Mouse (Mus musculus): ENCODE measurements around the gene Tstd1. TPM values are rescaled to one million over a fixed set of nuclear protein-coding genes. Genes with fewer than 3 reads are reported as not detected.

Gene Tstd1
- polyA plus RNA-seq (2012; rRNA removed) (3.9 and 4.7 TPM in 2 replicates), polyA plus RNA-seq (2014; fragmentation: Nextera tagmentation; extraction: Ambion mirVana) (2.8 and 3.4 TPM in 2 replicates)

GRCm38 (mm10) chr1:171418660-171419059 lies at the start of gene Tstd1:
TSS of gene Tstd1 (plus strand) at chr1:171418872.
- ATAC-seq (ENCODE audit: low FRiP score, low read depth) (no peak), DNase-seq (ENCODE audit: low spot score) (no peak)
- Histone ChIP-seq H3K27ac (replicated peaks; ENCODE audit: low read depth, low read length) (no peak within 1 kb of the TSS), H3K4me3 (replicated peaks; ENCODE audit: low read length) (no peak within 1 kb of the TSS), H3K36me3 (ENCODE audit: control insufficient read depth, insufficient read depth, low read length) (peaks cover 51% of the 10 kb centered on the region), H3K27me3 (ENCODE audit: control insufficient read depth, insufficient read depth, low read length) (no peaks in the 10 kb centered on the region), H3K4me1 (ENCODE audit: control insufficient read depth, insufficient read depth, low read length) (no peaks in the 10 kb centered on the region), H3K9me3 (ENCODE audit: control insufficient read depth, low read length) (no peaks in the 10 kb centered on the region), H3K9ac (ENCODE audit: low read depth, low read length, severe bottlenecking) (no peak within 1 kb of the TSS), H3K4me2 (replicated peaks; ENCODE audit: low read depth, low read length, severe bottlenecking) (no peak within 1 kb of the TSS)
- 88% methylated on average over 5 of the region's 5 CpGs for WGBS
- no peak for TF ChIP-seq POLR2A (IDR thresholded peaks at IDR 0.05; ENCODE audit: borderline replicate concordance, extremely low read depth, insufficient read depth, insufficient read length)

DNA sequence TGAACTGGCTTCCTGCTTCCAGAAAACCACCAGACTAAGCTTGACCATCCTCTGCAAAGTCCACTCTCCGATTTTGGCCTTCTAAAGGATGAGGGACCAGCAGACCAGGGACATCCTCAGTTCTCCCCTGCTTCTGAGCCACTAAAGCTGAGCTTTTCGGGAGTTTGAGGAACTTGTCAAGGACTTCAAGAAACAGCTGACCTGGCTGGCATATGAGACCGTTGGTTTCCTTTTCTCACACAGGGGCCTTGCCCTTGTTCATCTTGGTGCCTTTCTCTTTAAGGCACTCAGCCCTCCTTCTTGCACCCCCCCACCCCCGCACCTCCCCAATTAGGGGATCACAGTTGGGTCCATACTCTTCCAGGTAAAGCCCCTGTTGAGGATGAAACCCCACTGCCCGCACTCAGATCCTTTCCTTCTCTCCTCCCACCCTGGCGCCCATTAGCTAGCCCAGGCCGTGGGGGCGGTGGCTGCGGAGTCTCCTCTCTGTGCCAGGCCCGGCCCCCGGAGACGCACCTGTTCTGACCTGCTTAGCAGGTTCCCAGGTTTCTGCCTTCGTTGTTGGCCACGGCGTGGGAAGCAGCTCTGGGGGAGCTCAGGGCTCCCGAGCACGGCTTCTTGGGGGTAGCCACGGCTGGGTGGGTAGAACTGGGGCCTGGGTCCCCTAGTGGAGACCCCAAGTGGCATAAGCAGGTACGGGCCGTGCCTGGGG lies 48.7 kb upstream of the Tstd1 start, which contains the start of gene Nectin4:
TSS of gene Nectin4 (plus strand) at position 255 of the 712 bp plus-strand sequence.
- no peak within 1 kb of the TSS for H3K9ac ChIP-seq (ENCODE audit: low read depth, low read length, severe bottlenecking)
- no peak within 1 kb of the TSS for H3K27ac ChIP-seq (replicated peaks; ENCODE audit: low read depth, low read length)
- no peaks in the 10 kb centered on the region for H3K36me3 ChIP-seq (ENCODE audit: control insufficient read depth, insufficient read depth, low read length)
- H3K4me3 ChIP-seq (replicated peaks; ENCODE audit: low read length), result peak within 1 kb of the TSS; percentile 15; the same call in 1 of the 2 replicates
- H3K9me3 ChIP-seq (ENCODE audit: control insufficient read depth, low read length), result no peaks in the 10 kb centered on the region
- H3K4me2 ChIP-seq (replicated peaks; ENCODE audit: low read depth, low read length, severe bottlenecking), result peak within 1 kb of the TSS; percentile 21; the same call in 1 of the 2 replicates
- peaks cover 17% of the 10 kb centered on the region for H3K27me3 ChIP-seq (ENCODE audit: control insufficient read depth, insufficient read depth, low read length)
- 33% methylated on average over 19 of the region's 20 CpGs for WGBS
- no peak for DNase-seq (ENCODE audit: low spot score)
- no peak for TF ChIP-seq POLR2A (IDR thresholded peaks at IDR 0.05; ENCODE audit: borderline replicate concordance, extremely low read depth, insufficient read depth, insufficient read length)
- no peak for ATAC-seq (ENCODE audit: low FRiP score, low read depth)
- no peaks in the 10 kb centered on the region for H3K4me1 ChIP-seq (ENCODE audit: control insufficient read depth, insufficient read depth, low read length)

DNA sequence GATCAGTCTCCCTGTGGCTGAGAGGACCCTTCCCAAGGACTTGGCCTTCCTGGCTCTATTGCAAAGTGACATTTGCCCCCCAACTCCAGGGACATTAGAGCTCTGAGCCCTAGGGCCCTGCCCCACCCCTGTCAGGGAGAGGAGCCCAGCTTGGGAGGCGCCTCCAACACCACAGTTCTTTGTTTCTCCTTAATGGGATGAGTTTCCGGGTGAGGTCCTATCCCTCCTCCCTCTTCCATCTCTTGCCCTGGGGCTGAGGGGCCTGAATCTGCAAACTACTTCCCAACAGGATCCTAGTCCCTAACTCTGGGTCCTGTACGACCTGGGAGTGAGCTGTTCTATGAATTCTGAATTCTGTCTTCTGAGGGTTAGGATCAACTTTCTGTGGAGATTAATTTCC lies 45.8 kb upstream of the Tstd1 start:
- ATAC-seq (ENCODE audit: low FRiP score, low read depth), result no peak
- Histone ChIP-seq H3K9me3 (ENCODE audit: control insufficient read depth, low read length) (no peaks in the 10 kb centered on the region), H3K4me2 (replicated peaks; ENCODE audit: low read depth, low read length, severe bottlenecking) (no peak overlapping the region), H3K4me3 (replicated peaks; ENCODE audit: low read length) (no peak overlapping the region), H3K4me1 (ENCODE audit: control insufficient read depth, insufficient read depth, low read length) (no peaks in the 10 kb centered on the region), H3K9ac (ENCODE audit: low read depth, low read length, severe bottlenecking) (no peak overlapping the region), H3K36me3 (ENCODE audit: control insufficient read depth, insufficient read depth, low read length) (no peaks in the 10 kb centered on the region), H3K27me3 (ENCODE audit: control insufficient read depth, insufficient read depth, low read length) (peaks cover 17% of the 10 kb centered on the region), H3K27ac (replicated peaks; ENCODE audit: low read depth, low read length) (no peak overlapping the region)
- WGBS, result 53% methylated on average over 3 of the region's 3 CpGs
- DNase-seq (ENCODE audit: low spot score), result no peak
- TF ChIP-seq POLR2A (IDR thresholded peaks at IDR 0.05; ENCODE audit: borderline replicate concordance, extremely low read depth, insufficient read depth, insufficient read length), result no peak

- no peak for TF ChIP-seq POLR2A (IDR thresholded peaks at IDR 0.05; ENCODE audit: borderline replicate concordance, extremely low read depth, insufficient read depth, insufficient read length)
- ATAC-seq (ENCODE audit: low FRiP score, low read depth), result peak; percentile 54
- no peaks in the 10 kb centered on the region for H3K36me3 ChIP-seq (ENCODE audit: control insufficient read depth, insufficient read depth, low read length)
- H3K4me2 ChIP-seq (replicated peaks; ENCODE audit: low read depth, low read length, severe bottlenecking), result 0 out of 2 replicates have a peak overlapping the region, but pooled peaks have one; percentile 8
- H3K9me3 ChIP-seq (ENCODE audit: control insufficient read depth, low read length), result no peaks in the 10 kb centered on the region
- 0% methylated on average over 4 of the region's 4 CpGs for WGBS
- H3K4me1 ChIP-seq (ENCODE audit: control insufficient read depth, insufficient read depth, low read length), result no peaks in the 10 kb centered on the region
- peaks cover 17% of the 10 kb centered on the region for H3K27me3 ChIP-seq (ENCODE audit: control insufficient read depth, insufficient read depth, low read length)
- no peak overlapping the region for H3K27ac ChIP-seq (replicated peaks; ENCODE audit: low read depth, low read length)
- no peak for DNase-seq (ENCODE audit: low spot score)
- no peak overlapping the region for H3K4me3 ChIP-seq (replicated peaks; ENCODE audit: low read length)
- H3K9ac ChIP-seq (ENCODE audit: low read depth, low read length, severe bottlenecking), result peak overlapping the region; percentile 36; the same call in 1 of the 2 replicates
These were observed 44.7 kb upstream of the Tstd1 start for GRCm38 (mm10) chr1:171373946-171374345.

DNA sequence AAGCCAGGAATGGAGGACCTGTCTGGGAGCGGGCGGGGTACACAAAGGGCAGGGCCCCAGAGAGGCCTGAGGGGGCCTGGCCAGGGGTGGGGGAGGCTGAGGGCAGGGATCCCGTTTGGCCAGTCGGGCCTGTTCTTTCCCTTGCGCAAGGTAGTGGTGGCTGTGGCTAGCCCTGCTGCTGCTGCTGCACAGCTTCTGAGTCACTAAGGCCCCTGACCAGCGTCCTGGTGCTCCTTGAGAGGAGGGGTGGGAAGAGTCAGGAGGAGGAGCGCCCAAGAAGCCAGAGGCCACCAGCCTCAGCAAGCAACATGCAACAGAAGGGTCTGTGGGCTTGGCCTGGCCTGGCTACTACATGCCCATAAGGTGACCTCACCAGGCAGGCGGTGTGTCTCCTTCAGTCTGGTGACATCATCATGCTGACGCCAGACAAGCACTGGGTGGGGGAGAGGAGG lies 43.0 kb upstream of the Tstd1 start:
- no peak for ATAC-seq (ENCODE audit: low FRiP score, low read depth)
- no peak for TF ChIP-seq POLR2A (IDR thresholded peaks at IDR 0.05; ENCODE audit: borderline replicate concordance, extremely low read depth, insufficient read depth, insufficient read length)
- H3K36me3 ChIP-seq (ENCODE audit: control insufficient read depth, insufficient read depth, low read length), result no peaks in the 10 kb centered on the region
- H3K27me3 ChIP-seq (ENCODE audit: control insufficient read depth, insufficient read depth, low read length), result peaks cover 24% of the 10 kb centered on the region
- 40% methylated on average over 8 of the region's 9 CpGs for WGBS
- H3K27ac ChIP-seq (replicated peaks; ENCODE audit: low read depth, low read length), result no peak overlapping the region
- H3K9me3 ChIP-seq (ENCODE audit: control insufficient read depth, low read length), result no peaks in the 10 kb centered on the region
- no peak overlapping the region for H3K4me2 ChIP-seq (replicated peaks; ENCODE audit: low read depth, low read length, severe bottlenecking)
- no peak for DNase-seq (ENCODE audit: low spot score)
- H3K9ac ChIP-seq (ENCODE audit: low read depth, low read length, severe bottlenecking), result no peak overlapping the region
- peaks cover 3% of the 10 kb centered on the region; the same call in 1 of the 2 replicates for H3K4me1 ChIP-seq (ENCODE audit: control insufficient read depth, insufficient read depth, low read length)
- no peak overlapping the region for H3K4me3 ChIP-seq (replicated peaks; ENCODE audit: low read length)
